Mouse (Mus musculus) left cerebral cortex, adult 9 months (tissue): Measurements from ENCODE around the gene Cish.
A peak's percentile ranks its signal among the peaks of the same experiment; 100 is the strongest.

Experiments used
- DNase-seq, 2 experiments: peaks; one replicate each; pipeline ENCODE4 v3.0.0; 2022; ENCODE audit warnings: low spot score in 2 of 2

Gene Cish

GRCm38 (mm10) chr9:107315791-107316190, 20.0 kb downstream of the Cish start:
- DNase-seq, result no peak

- no peak for DNase-seq
These were observed 26.7 kb downstream of the Cish start for GRCm38 (mm10) chr9:107322461-107323050.

- DNase-seq, result no peak
These were observed 27.7 kb downstream of the Cish start for GRCm38 (mm10) chr9:107323558-107323957.

GRCm38 (mm10) chr9:107324799-107325561, 29.2 kb downstream of the Cish start:
- DNase-seq, result no peak

- DNase-seq, result no peak
These were observed 30.1 kb downstream of the Cish start for GRCm38 (mm10) chr9:107325904-107326303.

GRCm38 (mm10) chr9:107327879-107328620, 32.2 kb downstream of the Cish start:
- no peak for DNase-seq

- DNase-seq, result no peak
These were observed 35.0 kb downstream of the Cish start for GRCm38 (mm10) chr9:107330791-107331190.

- no peak for DNase-seq
These were observed 37.9 kb downstream of the Cish start for GRCm38 (mm10) chr9:107333686-107334085.

GRCm38 (mm10) chr9:107334356-107334755, 38.5 kb downstream of the Cish start:
- DNase-seq, result no peak

- no peak for DNase-seq
These were observed 39.2 kb downstream of the Cish start for GRCm38 (mm10) chr9:107335046-107335445.

GRCm38 (mm10) chr9:107335909-107336308, 40.1 kb downstream of the Cish start:
- peak in 1 of 2 experiments; percentile 74 for DNase-seq

- no peak for DNase-seq
These were observed 40.6 kb downstream of the Cish start for GRCm38 (mm10) chr9:107336386-107336785.

- DNase-seq, result peak in 1 of 2 experiments; percentile 80
These were observed 42.5 kb downstream of the Cish start, which contains the start of gene Hemk1 for GRCm38 (mm10) chr9:107338172-107338883. Gene Hemk1 (minus strand): TSS chr9:107338350.

GRCm38 (mm10) chr9:107340267-107340859, 44.5 kb downstream of the Cish start, which contains the start of gene 6430571L13Rik:
Gene 6430571L13Rik (plus strand): TSS chr9:107340602.
- peak; percentile 80 to 93 for DNase-seq

GRCm38 (mm10) chr9:107340911-107341645, 45.3 kb downstream of the Cish start:
- no peak for DNase-seq

GRCm38 (mm10) chr9:107342201-107342709, 46.4 kb downstream of the Cish start:
- no peak for DNase-seq

GRCm38 (mm10) chr9:107343146-107343943, 47.5 kb downstream of the Cish start:
- DNase-seq, result no peak

- DNase-seq, result no peak
These were observed 48.2 kb downstream of the Cish start for GRCm38 (mm10) chr9:107344027-107344426.

GRCm38 (mm10) chr9:107346081-107346480, 50.3 kb downstream of the Cish start:
- no peak for DNase-seq
